Mouse (Mus musculus): Measurements from ENCODE around the gene F2r.

DNA sequence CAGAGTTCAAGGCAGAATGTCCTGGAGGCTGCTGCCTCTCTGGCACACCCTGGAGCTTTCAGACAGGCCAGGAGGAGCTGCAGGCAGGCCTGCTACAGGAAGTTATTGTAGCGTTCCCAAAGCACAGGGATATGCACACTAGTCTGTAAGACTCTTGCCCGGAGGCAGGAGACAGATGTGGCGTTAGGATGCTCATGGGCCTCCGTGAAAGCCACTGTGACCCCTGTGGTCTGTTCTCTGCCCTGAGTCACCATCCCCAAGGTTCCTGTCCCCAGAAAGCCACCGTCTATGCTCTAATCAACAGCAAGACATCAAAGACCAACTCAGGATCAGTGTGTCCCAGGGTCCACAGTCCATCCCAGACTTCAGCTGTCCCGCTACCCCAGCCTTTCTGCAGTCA lies 3.5 kb downstream of the F2r start:
- TF ChIP-seq EP300 (IDR thresholded peaks at IDR 0.05; ENCODE audit: low read depth) (no peak), CTCF (IDR thresholded peaks at IDR 0.05; ENCODE audit: low read depth) (no peak)

Data from liver, embryonic 14.5 days (tissue).